Mouse (Mus musculus): Measurements from ENCODE around the gene Arntl.

GRCm38 (mm10) chr7:113269921-113270320 lies 62.7 kb downstream of the Arntl start:
- TF ChIP-seq CTCF (IDR thresholded peaks at IDR 0.05; ENCODE audit: low read depth): no peak
- no peak for TF ChIP-seq EP300 (IDR thresholded peaks at IDR 0.05; ENCODE audit: low read depth)

All from liver, embryonic 14.5 days (tissue).